Mouse (Mus musculus) gastrocnemius, postnatal 36 days (tissue): Measurements from ENCODE around the gene Glcci1. TPM values are rescaled to one million over a fixed set of nuclear protein-coding genes. Genes with fewer than 3 reads are reported as not detected.

ENCODE experiments used
- DNase-seq, 2 experiments: peaks; one replicate each; pipeline ENCODE4 v3.0.0; 2022
- intact Hi-C: fragments of 180-260 bp; cut with DNase I; formaldehyde crosslinking; loops from one replicate; pipeline ENCODE4 v1.15.1; 2025
- total RNA-seq, 2 experiments: library from RNA; stranded (reverse); gene quantifications; 2 replicates each; pipeline ENCODE4 v1.2.3; 2021

Glcci1 gene
- total RNA-seq, 2 experiments from 2014 or later: 5.2 to 7.4 TPM

DNA sequence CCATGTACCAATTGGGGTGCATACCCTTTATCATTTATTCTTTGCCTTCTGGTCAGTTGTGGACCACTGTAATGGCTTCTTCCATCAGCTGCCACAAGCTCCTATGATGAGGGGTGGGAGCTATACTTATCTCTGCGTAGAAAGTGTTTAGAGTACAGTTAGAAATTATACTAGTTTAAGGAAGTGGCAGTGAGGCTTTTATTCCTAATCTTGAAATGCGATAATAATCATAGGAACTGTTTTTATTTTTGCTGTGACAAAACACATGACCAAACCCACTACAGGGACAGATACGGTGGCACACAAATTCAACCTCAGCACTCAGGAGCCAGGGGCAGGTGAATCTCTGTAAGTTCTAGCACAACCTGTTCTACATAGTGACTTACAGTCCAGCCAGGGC, 17.2 kb upstream of the Glcci1 start:
- intact Hi-C loops: no loop called here
- DNase-seq: no peak

DNA sequence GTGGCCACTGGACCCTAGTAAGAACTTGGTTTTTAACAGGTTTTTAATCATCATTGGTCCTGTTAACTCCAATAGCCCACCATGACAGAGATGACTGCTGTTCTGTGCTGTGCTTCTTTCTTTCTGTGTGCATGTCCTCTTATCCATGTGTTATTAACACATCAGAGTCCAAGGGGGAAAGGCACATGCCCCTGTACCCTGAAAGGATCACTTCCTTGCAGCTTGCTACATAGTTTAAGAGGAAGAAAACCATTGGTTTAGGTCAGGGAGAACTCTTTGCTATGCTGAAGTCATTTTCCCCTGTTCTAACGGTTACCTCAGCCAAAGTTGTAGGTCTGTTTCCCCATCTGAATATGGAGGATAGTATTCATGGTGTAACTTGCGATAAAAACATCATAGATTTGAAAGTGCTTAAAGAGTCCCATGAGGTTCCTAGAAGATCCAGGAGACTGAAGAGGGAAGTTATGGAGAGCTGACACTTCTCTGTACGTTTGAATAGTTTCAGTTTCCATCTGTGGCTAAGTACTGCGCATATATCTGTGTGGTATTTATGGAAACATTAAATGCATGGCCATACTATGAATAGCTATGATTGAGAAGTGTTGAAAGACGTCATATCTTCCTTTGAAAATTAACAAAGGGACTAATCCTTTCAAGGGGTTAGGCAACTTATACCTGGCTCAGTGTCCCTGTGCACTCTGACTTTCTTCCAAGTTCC, 14.1 kb upstream of the Glcci1 start:
- no peak for DNase-seq
- intact Hi-C loops: no loop called here

DNA sequence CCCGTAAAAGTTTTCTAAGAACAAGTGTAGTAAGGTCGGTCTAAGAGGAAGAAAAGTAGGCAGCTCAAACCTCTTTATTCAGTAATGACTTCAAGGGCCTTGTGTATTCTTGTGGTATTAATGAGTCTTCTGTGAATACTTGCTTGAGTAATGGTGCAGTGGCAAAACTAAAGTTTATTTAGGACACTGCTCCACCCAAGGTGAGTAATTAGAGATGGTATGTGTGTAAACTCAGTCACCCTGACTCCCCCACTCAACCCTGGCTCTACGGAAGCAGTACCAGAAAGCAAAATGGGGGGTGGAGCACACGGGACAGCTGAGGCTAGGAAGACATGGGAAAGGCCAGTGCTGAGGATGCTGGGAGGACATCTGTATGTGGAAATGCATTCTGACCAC, 13.6 kb upstream of the Glcci1 start:
- intact Hi-C loops: no loop called here
- no peak for DNase-seq

DNA sequence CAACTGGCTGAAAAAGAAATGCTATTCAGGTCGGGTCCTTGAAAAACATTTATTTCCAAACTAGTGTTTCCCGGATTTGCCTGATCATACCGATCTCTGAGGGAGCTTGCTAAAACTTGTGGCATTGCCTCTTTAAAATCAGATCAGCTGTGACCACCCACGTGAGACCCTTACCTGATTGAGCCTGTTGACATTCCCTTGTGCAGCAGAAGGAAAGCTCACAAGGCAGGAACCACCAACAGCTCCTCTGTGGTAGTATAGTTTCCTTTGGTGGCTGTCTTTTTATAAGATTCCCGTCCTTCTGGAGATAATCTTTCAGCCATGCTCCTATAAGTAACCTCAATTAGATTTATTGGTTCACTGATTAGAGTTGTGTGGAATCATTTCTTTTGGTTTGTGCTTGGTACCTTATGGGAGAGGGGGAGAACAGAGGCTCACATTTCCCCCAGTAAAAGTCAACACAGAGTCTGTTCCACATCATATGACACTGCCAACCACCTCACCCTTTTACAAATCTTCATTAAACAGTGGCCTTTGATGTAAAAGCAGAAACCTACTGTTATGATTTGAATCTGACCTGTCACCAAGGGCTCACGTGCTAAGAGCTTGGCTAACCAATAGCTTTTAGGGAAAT, 12.0 kb upstream of the Glcci1 start:
- intact Hi-C loops: no loop called here
- DNase-seq: no peak

DNA sequence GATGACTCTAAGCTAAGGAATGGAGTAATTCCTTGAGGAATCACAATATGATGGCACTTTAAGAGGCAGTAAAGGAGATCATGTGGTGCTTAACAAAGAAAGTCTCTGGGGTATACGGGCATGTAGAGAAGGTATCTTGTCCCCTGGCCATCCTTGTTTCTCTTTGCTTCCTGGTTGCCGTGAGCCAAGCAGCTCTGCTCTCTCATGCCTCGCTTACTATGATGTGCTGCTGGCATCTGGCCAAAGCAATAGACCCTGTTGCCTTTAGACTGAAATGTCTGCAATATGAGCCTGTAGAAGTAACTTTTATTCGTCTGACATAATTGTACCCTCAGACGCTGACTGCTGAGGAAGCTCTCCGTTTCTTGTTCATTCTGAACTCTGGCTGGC, 11.5 kb upstream of the Glcci1 start:
- intact Hi-C loops: no loop called here
- DNase-seq: no peak

DNA sequence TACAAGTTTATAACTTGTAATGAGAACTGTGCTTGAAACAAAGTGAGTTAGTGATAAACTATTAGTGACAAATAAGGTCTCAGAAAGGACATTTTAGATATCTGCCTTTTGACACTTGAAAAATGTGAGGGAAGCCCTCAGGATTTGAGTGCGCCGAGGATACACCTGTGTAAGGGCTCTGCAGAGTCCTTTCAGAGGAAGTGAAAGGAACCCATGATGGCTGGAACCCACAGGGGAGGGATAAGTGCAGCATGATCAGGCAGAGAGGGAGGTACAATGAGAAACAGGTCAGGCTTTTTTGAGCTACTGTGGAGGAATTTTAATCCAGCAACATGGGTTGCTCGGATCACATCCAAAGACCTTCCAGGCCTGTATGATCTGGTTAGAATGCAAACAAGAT, 10.4 kb upstream of the Glcci1 start:
- intact Hi-C loops: no loop called here
- no peak for DNase-seq

DNA sequence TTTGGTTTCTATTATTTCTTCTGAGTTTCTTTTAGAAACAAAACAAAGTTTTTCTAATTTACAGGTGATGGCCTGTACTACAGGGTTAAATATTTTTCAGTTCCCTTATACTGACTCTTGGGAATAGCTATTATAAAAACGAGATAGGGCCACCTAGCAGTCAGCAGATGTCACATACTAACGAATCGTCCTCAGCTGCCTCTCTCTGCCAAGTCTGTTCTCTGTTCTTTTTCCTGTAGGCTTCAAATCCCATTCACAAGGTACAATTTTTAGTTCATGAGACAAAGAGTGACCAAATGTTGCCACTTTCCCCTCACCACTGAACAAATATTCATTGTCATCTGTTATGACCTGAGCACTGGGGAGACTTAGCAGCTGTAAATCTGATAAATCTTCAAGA, 5.4 kb upstream of the Glcci1 start:
- intact Hi-C loops: loop anchor here (10.0 kb wide), 2 partner anchors 229 to 231 kb away; no protein-coding TSS in a partner anchor
- DNase-seq: no peak

DNA sequence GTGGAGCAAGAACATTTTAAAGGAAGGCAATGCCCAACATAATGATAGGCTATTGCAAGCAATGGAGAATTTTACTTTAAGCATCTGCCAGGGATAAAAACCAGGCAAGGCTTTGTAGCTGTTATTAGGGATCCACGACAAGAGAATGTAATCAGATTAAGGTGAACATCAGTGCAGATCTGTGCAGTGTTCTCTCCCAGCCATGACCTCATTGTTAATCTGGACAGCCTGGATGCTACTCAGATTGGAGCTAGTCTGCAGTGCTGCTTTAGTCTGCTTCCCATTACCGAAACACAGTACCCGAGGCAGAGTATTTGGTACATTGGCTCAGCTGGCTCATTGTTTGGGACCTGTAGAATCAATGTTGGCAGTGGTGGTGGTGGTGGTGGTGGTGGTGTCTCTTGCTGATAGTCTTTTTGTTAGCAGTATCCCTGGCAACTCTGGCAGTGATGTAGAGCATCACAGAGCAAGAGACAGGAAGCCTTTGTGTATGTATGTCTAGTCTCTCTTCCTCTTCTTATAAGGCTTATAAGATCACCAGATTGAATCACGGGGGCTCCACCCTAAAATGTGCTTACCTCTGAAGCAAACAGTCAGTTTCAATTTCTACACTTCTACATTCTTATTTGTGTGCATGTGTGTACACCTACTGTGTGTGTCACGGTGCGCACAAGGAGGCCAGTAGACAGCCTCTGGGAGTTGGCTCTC, 4.7 kb upstream of the Glcci1 start:
- intact Hi-C loops: loop anchor here (10.0 kb wide), 2 partner anchors 230 kb away; no protein-coding TSS in a partner anchor
- no peak for DNase-seq

DNA sequence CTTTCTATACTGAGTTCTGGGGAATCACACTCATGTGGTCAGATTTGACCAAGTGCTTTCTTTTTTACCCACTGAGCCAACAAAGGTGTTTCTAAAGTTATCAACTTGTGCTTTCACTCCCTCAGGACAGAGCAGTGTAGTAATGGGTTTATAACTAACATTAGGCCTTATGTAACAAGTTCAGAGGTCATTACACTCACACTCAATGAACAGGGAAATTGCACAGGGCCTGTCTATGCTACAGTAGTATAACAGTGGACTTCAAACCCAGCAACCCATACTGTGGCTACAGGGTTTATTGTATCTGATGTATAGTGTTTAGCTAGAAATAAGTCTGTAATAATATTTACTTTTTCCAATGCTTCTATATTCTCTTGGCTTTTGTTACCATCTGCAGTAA, 2.8 kb upstream of the Glcci1 start:
- DNase-seq: no peak
- intact Hi-C loops: loop anchor here (10.0 kb wide), 2 partner anchors 228 to 232 kb away; no protein-coding TSS in a partner anchor

DNA sequence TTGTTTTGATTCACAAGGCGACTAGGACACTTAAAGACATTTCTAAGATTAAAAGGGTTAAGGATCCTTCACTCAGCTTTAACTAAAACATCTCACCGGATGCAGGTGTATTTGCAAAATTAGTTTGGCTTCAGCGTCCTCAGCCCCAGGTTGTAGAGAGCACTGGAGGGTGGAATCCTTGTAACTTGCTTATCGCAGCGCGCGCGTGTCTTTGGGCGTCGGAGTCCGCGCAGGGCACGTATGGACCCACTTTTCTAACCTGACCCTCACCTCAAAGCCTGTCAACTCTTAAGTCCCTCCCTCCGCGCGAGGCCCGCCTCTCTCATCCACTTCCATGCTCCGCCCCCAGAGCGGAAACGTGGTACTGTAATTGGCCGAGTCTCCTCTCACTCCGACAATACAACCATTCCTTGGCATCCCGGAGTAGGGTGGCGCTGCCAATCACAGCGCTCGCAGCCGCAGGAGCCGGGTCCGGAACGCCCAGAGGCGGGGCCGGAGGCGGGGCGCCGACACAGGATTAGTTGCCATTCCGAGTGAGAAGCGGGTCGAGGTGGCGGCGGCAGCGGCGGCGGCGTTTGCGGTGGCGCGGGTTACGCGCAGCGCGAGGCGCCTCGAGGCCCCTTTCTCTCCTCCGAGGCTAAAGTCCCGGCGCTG, 390 bp upstream of the Glcci1 start:
- intact Hi-C loops: loop anchor here (10.0 kb wide), 2 partner anchors 226 to 234 kb away; no protein-coding TSS in a partner anchor
- peak; percentile 98 to 99 for DNase-seq

DNA sequence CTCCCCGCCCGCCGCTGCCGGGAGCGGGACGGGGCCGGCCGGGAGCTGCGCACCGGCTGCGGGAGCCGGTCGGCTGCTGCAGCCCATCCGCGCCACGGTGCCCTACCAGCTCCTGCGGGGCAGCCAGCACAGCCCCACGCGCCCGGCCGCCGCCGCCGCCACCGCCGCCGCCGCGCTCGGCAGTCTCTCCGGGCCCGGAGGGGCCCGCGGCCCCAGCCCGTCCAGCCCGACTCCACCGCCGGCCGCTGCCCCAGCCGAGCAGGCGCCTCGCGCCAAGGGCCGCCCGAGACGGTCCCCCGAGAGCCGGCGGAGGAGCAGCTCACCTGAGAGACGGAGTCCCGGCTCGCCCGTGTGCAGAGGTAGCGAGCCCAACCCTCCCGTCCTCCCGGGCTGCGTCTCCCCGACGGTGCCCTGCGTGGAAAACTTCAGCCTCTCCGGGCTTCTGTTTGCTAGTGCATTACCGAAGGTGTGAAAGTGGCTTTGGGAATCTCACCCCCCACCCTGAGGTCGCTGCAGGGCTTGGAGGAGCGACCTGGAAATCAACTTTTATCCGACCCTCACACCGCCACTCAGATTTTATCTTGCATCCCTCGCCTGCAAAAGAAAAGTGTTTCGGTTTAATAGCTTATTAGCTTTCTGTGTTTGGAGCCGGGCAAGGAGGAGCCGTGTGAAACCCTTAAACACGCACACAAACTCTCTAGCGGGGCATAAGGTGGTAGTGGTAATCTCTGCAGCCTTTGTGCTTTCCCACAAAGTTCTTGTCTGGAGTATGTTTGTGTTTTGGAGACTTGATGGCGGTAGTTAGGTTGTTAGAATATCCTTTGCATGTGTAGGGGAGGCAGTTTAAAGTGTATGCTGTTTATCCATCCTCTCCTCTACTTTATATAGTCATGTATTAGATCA, 812 bp downstream of the Glcci1 start:
- intact Hi-C loops: loop anchor here (10.0 kb wide), 2 partner anchors 225 to 235 kb away; no protein-coding TSS in a partner anchor
- peak; percentile 10 to 38 for DNase-seq

DNA sequence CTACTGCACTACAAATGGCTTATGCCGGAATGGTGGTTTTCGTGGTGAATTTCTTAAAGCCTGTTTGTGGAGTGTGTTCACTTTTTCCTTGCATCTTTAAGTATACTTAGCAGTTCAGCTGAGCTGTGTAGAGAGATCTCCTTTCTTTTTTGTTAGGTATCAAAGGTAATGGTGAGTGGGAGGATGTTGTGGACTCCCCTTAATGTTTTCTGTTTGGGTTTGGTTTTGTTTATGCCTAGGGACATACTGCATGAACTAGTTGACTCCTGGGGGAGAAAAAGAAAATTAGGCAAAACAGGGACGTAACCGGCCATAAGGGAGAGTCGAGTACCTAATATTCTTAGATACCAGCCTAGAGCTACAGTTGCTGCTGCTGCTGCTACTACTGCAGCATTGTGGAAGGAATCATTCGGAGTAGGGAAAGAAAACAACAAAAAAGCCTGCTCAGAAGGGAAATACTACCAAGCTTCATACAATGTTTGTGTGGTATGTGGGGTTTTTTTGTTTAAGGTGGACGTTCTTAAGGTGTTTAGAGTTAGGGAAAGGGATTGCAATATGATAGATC, 1.5 kb downstream of the Glcci1 start:
- intact Hi-C loops: no loop called here
- no peak for DNase-seq

DNA sequence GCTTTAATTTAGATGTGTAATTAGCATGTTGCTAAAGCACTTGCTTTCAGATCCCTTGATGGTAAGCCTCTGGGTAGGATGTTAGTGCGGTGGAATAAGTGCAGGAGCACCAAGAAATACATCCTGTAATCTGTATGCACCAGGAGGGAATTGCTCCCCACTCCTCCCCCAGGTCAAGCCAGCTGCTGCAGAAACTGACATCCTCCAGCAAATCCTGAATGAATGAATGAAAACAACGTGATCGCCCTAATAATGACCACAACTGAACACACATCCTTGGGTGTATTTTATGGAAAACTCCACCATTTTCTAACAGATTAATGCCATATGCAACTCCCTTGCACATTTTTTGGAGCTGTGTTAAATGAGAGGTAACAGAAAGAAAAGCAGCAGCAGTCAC, 2.0 kb downstream of the Glcci1 start:
- DNase-seq: no peak
- intact Hi-C loops: no loop called here

DNA sequence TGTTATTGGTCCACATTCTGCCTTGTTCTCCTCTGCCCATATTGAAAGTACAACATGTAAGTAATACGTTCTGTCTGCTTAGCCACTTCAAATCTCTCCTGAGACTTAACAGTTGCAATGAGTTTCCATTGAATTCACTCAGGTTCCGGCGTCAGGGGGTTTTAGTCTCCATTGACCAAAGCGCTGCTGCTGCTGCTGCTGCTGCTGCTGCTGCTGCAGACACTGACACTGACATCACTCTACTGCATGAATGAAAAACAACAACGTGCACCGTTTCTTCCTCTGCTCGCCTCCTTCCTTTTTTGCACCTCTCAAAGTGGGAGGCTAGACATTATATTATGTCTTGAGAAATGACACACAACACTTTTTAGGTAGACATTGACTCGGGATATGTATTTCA, 3.0 kb downstream of the Glcci1 start:
- no peak for DNase-seq
- intact Hi-C loops: no loop called here

DNA sequence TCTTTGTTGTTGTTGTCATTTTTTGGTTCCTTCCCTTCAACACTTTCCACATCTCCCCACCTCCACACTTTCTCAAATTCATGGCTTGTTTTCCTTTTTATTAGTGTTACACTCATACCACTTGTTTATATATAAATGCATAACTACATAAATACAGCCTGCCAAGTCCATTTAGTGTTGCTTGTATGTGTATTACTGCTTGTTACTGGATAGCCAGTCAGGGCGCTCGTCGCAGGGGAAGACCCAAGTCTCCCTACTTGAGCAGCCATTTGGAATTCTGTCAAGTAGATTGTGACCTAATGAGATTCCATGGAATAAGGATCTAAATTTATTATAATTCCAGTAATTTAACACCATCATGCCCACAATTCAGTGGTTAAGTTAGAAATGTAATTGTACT, 10.3 kb downstream of the Glcci1 start:
- intact Hi-C loops: no loop called here
- no peak for DNase-seq

DNA sequence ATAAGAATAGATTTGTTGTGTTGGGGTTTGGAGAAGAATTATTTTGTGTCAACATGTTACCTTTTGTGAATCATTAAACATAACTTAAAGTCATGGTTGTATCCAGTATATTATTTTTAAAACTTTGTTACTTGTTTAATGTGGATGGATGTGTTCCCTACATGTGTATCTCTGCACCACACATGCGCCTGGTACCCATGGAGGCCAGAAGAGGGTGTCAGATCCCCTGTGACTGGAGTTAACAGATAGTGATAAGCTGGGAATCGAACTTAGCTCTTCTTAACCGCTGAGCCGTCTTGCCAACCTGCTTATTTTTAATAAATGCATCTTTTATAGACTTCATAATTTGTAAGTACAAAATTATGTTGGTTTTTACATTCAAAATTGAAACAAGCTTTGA, 11.8 kb downstream of the Glcci1 start:
- intact Hi-C loops: no loop called here
- no peak for DNase-seq

DNA sequence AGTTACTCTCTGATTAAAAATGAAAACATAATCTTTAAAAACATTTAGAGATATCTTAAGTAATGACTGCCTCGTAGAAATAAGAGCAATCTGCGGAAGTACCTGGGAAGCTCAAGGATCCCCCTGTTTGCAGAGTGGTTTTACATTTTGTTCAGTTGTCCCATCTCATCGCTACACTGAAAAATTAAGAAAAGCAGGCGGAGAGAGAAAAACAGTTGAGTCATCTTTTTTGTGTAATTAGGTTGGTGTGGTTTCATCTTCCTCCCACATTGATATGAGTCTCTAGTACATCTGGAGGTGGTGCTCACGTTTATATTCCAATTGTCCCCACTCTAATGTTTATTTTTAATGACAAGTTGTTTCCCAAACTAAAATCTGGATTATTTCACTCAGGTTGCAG, 15.3 kb downstream of the Glcci1 start:
- no peak for DNase-seq
- intact Hi-C loops: no loop called here

DNA sequence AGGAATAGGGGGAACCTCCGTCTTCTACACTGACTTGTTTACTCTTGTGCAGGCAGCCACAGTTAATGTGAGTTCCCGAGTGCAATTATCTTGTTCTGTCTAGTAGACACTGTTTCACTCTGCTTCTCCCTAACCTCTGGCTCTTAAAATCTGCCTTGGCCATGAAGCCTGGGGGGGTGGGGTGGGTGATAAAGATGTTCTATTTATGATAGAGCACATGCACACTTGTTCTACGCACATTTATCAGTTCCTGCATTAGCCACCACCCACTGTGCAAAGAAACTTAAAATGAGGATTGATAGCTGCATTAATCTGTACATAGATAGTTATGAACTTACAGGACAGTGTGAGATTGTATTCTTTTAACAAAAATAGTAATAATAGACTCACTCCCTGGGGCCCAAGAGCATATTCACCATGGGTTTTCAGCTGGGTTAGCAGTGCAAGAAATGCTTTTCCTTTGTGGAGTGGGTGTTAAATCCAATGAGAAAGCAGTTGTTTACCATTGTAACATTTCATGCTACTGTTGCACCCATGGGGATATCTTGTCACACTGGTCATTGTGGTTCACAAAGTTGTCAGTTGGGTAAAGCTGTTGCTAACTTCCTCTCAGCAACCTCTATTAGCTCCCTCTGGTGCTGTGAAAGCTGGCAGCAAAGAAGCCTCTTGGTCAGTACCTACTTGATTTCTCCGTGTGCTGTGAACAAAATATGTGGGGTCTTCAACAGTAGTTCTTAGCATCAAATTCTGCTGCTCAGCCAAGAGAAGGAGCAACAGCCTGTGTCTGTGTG, 21.9 kb downstream of the Glcci1 start:
- DNase-seq: no peak
- intact Hi-C loops: no loop called here

DNA sequence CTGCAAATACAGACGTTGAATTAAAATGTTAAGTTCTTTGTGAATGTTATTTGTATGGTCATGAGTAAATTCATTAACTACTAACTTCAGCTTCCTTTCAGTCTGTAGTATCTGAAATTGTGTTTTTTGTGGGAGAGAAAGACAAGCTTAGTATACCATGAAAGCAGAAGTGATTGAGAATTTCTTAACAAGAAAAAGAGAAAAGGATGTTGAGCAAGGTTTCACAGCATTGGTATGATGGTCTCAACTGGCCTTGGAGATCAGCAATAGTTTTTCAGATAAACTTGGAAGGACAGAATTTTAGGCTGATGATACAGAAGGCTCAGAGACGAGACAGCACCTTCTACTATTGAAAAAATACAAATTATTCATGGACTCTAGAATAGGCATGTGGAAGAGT, 27.5 kb downstream of the Glcci1 start:
- intact Hi-C loops: no loop called here
- no peak for DNase-seq
